Comparison of ENCODE assay signal across 19 mouse cellular contexts in the genomic region with DNA sequence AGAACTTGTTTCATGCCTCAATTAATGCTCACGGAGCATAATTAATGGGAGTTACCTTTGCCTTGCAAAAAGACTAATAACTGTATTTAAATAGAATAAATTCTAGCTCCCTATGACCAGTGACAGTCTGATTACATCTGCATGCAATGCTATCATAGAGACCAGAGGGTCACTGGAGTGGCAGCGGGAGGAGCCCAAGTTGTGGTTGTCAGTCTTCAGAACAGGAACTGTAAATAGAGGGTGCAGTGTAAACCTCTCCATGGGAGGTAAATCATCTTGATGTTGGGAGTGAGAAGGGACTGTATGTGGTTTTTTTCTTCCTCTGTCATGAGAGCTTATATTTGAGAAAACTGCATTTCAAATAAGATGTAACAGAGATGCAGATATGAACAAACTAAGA.
"Had no signal": no experiment of that assay in that cellular context is flagged by ENCODE, and none has a peak within 500 bp of the region (broad histone marks: within the 10 kb centered on the region; RNA-seq: fewer than 3 reads in every experiment).

No protein-coding gene starts in this region.

- H3K4me3 ChIP-seq: left cerebral cortex, adult 2 months; liver, embryonic 12.5 days; liver, embryonic 15.5 days; lung, embryonic 15.5 days; megakaryocyte, embryonic 14.5 days had no signal

- DNase-seq: kidney, adult 2 months; kidney, postnatal 36 days; layer of hippocampus, postnatal 36 days; lung, adult 18-20 months; lung, postnatal 10 days; lung, postnatal 4 days; midbrain, embryonic 14.5 days; right cerebral cortex, adult 18-20 months; right cerebral cortex, postnatal 14 days; right cerebral cortex, postnatal 4 days; thymus, adult 2 months; thymus, postnatal 14 days; thymus, postnatal 4 days had no signal

- H3K27me3 ChIP-seq: liver, embryonic 12.5 days; liver, embryonic 15.5 days; lung, embryonic 15.5 days; megakaryocyte, embryonic 14.5 days had no signal

- ATAC-seq: intestine, postnatal 0 days; liver, embryonic 12.5 days had no signal

- H3K4me1 ChIP-seq: lung, embryonic 15.5 days had no signal

- H3K36me3 ChIP-seq: liver, embryonic 12.5 days; liver, embryonic 15.5 days; lung, embryonic 15.5 days had no signal

- H3K9me3 ChIP-seq: liver, embryonic 12.5 days; liver, embryonic 15.5 days; lung, embryonic 15.5 days; megakaryocyte, embryonic 14.5 days had no signal
